Mouse (Mus musculus) olfactory bulb, adult 2 months (tissue): ENCODE results near the gene Col6a4.

ENCODE experiments used
- CTCF ChIP-seq: fragments of 200-500 bp; IDR thresholded peaks from 2 replicates; pipeline ENCODE4 v1.5.1; 2012; ENCODE audit warnings: low read depth, mild to moderate bottlenecking, low read length, moderate library complexity; ENCODE audit not compliant: insufficient read depth
- POLR2A ChIP-seq: fragments of 200-500 bp; IDR thresholded peaks from 2 replicates; pipeline ENCODE4 v1.6.1; 2012; ENCODE audit warnings: mild to moderate bottlenecking, low read depth, low read length, moderate library complexity; ENCODE audit not compliant: insufficient read depth

DNA sequence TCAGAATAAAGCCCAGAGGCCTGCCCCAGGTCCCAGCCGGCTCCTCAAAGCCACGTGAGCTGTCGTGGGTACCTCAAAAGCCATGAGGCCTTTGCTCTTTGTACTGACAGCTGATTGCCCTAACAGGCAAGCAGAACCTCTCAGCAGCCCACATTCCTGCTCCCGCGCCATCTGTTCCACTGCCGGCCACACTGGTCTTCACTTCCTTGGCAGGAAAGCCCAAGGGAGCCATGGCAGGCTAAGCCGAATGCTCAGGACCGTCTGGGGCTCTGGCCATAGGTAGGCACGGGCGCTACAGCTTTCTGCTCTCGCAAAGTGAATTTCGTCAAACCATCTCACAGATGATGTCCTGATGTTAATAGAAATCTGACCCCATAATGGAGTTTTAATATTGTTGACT, 45.4 kb upstream of the Col6a4 start:
- TF ChIP-seq CTCF, result no peak
- TF ChIP-seq POLR2A, result no peak
